Mouse (Mus musculus) ovary, postnatal 14 days (tissue): ENCODE data around the gene Fmnl3.
A peak's percentile ranks its signal among the peaks of the same experiment; 100 is the strongest.

Experiments used
- DNase-seq: peaks from one replicate; pipeline ENCODE4 v3.0.0; 2022; ENCODE audit warnings: low spot score

The Fmnl3 gene

GRCm38 (mm10) chr15:99370259-99370691 is at the start of gene Fmnl3:
Gene Fmnl3 (minus strand): TSS chr15:99370482.
- DNase-seq = peak; percentile 100

DNA sequence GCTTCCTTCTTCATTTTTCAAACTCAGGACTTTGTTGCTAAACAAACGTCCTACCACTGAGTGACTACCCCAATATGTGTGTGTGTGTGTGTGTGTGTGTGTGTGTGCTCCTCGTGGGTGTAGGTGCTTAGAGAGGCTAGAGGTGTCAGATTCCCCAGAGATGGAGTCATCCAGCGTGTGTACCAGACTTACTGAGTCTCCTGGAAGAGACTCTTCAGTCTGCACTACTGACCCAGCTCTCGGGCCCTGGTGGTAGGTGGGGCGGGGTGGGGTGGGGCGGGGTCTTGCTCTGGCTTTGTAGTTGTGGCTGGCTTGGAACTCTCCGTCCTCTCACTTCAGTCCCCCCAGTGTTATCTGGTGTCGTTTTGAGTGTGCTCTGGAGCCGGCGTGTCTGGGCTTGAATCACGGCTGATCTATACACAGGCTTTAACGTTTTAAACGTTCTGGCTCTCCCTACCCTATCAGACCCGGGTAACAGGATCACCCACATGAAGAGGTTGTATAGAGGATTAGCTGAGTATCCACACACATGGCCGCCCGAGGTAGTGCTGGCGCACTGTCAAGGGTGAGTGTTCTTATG is 47.5 kb upstream of the Fmnl3 start:
- DNase-seq = no peak

GRCm38 (mm10) chr15:99416957-99417356 is 46.7 kb upstream of the Fmnl3 start:
- no peak for DNase-seq

DNA sequence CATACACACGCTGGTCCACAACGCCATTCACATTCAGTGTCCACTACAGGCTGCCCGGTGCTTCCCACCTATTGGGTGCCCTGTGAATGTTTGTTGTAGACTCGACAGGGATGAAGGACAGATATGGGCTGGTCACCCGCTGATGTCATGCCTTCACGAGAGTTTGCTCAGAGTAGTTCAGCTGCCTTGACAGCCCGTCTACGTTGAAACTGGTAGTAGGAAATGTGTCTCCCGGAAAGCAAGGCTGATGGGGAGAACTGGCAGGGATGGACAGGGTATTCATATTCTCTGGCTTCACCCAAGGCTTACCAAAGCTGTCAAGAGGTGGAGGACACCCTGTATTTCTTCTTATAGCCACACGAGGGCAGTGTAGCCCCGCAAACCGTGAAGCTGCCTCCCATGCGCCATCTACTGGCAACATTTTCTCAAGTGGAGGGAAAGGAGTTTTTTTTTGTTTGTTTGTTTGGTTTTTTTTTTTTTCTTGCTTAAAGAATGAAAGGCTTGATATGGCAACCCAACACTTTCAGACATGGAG is 46.1 kb upstream of the Fmnl3 start:
- peak; percentile 74 for DNase-seq

DNA sequence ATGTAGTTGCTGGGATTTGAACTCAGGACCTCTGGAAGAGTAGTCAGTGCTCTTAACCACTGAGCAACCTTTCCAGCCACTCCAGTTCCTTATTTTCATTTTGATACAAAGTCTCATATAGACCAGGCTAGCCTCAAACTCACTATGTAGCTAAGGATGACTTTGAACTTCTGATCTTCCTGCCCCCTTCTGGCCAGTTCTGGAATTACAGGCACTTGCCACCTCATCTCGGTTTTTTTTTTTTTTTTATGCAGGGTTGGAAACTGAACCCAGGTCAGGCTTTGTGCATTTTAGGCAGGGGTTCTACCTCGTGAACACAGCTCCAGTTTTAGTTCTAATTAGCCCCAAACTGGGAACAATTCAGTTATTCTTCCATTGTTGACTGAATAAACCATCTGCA is 45.5 kb upstream of the Fmnl3 start:
- DNase-seq = peak; percentile 39

DNA sequence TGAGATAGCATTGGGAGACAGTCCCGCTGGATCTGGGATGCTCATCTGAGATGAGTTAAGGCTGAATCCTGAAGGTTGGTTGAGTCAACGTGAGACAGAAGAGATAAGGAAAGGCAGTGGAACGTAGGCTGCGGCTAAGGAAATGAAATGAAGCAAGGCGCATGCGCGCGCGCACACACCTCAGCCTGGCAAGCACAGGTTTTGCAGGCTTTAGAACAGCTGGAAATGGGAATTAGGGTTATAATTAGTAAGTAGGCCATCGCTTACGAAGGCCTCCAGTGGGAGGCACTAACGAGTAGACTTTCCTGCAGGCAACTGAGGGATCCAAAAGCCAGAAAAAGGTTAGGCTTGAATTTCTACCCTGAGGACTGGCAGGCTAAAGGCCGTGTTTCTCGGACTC is 41.5 kb upstream of the Fmnl3 start:
- no peak for DNase-seq

- DNase-seq = no peak
Observed at GRCm38 (mm10) chr15:99408845-99409244, 38.6 kb upstream of the Fmnl3 start.

- DNase-seq = no peak
Observed at GRCm38 (mm10) chr15:99406986-99407570, 36.8 kb upstream of the Fmnl3 start.

- no peak for DNase-seq
Observed at GRCm38 (mm10) chr15:99405150-99405549, 34.9 kb upstream of the Fmnl3 start.

- no peak for DNase-seq
Observed at GRCm38 (mm10) chr15:99403159-99403889, 33.0 kb upstream of the Fmnl3 start.

GRCm38 (mm10) chr15:99400602-99401001 is 30.3 kb upstream of the Fmnl3 start:
- no peak for DNase-seq

DNA sequence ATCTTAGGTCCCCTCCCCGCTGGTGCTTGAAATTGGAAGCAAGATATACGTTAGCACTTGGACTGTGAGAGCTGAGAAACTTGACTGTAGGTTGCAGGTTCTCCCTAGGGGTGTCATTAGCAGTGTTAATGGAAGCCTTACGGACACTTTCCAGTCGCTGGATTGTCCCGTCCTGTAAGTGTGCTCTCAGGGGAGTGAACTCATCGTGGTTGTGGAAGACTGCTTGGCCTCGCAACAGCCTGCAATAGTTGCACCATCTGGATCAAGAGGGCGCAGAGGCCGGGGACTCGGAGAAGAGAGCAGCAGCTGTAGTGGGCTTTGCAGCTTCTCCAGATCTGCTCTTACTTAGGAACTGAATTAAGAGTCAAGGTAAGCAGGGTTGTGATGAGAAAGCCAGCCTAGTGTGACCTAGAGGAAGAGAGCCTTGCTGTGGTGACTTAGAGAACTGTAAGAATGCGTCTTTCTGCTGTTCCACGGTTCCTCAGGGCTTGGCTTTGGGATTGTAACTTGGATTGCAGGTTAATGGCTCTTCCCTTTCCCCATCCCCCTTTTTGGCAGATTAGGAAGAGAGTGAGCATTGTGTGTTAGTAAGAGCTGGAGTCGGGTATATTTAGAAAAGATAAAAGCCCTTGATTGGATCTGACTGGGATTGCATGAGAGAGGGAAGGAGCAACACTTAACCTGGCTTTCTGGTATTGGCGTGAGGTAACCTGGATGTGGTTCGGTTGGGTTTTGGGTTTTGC is 29.4 kb upstream of the Fmnl3 start:
- no peak for DNase-seq

GRCm38 (mm10) chr15:99397622-99398021 is 27.3 kb upstream of the Fmnl3 start:
- DNase-seq = no peak

DNA sequence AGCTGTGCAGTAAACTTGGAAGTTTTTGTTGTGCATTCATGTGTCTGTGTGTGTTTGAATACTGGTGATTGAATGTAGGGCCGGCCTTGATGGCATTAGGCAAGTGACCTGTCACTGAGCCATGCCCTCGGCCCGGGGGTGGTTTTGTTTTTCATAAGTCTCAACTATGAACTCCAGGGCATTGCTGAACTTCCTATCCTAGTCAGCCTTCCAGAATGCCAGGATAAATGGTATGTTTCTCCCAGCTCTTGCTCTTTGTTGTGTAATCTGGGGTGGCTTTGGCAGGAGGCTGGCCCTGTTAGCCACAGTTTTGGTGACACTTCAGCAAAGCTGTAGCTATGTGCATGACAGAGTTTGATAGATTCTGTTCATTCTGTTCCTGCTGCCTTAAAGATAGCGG is 26.6 kb upstream of the Fmnl3 start:
- DNase-seq = no peak

DNA sequence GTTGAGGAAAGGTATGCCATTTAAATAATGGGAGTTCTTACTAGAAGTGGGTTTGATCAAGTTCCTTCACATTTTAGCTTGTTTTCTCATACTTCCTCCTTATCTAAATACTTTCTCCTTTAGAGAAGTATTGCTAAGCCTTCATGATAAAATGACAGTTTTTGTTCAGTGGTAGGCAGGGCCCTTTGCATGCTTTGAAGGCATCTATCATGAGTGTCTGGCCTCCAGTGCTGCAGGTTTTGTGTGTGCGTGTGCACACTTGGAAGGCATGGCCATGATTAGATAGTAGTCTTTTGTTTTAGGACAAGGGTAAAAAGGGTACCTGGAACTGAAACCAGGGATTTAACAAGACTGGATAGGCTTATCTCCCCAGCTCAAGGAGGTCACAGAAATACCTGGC is 26.2 kb upstream of the Fmnl3 start:
- DNase-seq = no peak

GRCm38 (mm10) chr15:99393386-99394252 is 23.3 kb upstream of the Fmnl3 start:
- no peak for DNase-seq

DNA sequence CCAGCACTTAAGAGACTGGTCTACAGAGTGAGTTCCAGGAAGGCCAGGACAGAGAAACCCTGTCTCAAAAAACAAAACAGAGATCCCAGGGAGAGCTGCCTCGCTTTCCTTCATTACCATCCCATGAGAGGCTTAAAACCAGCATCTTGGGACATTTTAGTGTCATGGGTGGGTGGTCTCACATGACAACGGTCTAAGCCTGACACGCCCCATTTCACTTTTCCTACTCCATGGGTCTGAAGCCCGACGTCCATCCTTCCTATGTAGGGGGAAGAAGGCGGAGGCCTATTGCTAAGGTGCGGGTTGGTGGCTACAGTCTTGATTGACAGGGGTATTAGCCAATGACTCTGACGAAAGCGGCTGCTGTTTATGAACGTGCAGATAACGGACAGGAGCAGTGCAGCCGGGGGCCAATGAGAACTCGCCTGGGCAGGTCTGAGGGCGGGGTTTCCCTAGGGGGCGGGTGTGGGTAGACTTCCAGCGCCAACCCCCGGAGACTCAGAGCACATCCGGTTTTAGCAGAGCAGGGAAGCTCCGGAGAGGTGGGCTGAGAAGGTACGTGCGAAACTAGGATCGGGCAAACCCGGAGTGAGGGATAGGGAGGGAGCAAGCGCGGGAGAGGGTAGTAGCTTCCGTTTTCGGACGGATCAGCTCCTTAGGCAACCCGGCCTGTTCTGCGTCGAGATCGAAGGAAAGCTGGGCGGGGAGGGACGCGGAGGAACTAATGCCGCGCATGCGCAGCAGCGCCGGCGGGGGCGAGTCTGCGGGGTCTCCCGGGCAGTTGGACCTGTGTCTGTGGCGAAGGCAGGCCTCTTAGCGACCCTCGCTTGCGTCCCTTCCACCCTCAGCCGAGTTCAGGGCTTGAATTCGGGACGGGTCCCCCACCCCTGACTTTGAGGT is 22.5 kb upstream of the Fmnl3 start, which contains the start of gene Tmbim6:
Tmbim6 (plus strand) TSS at position 397 of the 900 bp plus-strand sequence.
- DNase-seq = peak; percentile 96

- no peak for DNase-seq
Observed at GRCm38 (mm10) chr15:99391975-99392374, 21.7 kb upstream of the Fmnl3 start.

DNA sequence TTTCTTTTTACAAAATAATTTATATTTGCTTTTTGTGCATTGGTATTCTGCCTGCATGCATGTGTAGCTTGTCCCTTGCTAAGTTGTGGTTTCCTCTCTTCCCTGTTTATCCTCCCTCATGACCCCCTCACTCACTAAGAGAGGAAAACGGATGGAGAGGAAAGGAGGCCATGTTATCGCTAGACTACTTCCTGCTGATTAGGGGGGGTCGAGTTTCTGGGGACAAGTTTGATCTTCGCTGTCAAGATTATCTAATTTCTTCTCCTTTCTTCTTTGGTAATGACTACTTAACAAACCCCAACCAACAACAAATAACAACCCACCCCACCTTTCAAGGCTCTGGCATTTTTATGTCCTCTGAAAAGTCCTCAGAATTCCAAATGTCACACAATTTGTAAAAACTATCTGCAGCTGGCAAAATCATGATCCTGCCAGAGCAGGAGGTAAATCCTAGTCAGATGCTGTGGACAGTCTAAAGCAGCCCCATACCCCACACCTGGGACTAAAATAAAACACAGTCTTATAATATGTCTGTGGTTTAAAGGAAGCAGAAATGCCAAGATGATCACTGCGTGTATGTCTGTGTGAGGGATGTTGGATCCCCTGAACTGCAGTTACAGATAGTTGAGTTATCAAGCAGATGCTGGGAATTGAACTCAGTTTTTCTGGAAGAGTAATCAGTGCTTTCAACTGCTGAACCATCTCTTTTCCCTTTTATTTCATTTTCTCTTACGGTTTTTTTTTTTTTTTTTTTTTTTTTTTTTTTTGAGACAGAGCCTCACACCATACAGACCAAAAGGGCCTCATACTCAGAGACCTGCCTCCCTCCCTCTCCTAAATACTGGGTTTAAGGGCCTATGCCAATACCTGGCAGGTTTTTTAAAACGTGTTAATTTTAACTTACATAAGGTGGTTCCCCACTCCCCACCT is 20.5 kb upstream of the Fmnl3 start:
- no peak for DNase-seq
